Mouse (Mus musculus): ENCODE data around the gene Ppp1r27. TPM values are rescaled to one million over a fixed set of nuclear protein-coding genes. Genes with fewer than 3 reads are reported as not detected.
A peak's percentile ranks its signal among the peaks of the same experiment; 100 is the strongest.
"Not testable (repeated sequence)": the region's sequence is repeated elsewhere in the genome, so short reads cannot be mapped to it uniquely, and the experiment has no call there.

Ppp1r27 gene
- total RNA-seq, 1 experiment from 2014 or later, result not detected

GRCm38 (mm10) chr11:120525959-120526358, 25.0 kb downstream of the Ppp1r27 start:
- peak; percentile 65; the same call in 1 of the 2 replicates for ATAC-seq (ENCODE audit: extremely low read depth, insufficient number of reproducible peaks, low FRiP score, poor library complexity, severe bottlenecking)

GRCm38 (mm10) chr11:120522581-120522980, 28.4 kb downstream of the Ppp1r27 start:
- ATAC-seq (ENCODE audit: extremely low read depth, insufficient number of reproducible peaks, low FRiP score, poor library complexity, severe bottlenecking), result no peak

GRCm38 (mm10) chr11:120520967-120521540, 29.9 kb downstream of the Ppp1r27 start:
- ATAC-seq (ENCODE audit: extremely low read depth, insufficient number of reproducible peaks, low FRiP score, poor library complexity, severe bottlenecking), result no peak

GRCm38 (mm10) chr11:120520498-120520897, 30.4 kb downstream of the Ppp1r27 start:
- no peak for ATAC-seq (ENCODE audit: extremely low read depth, insufficient number of reproducible peaks, low FRiP score, poor library complexity, severe bottlenecking)

- ATAC-seq (ENCODE audit: extremely low read depth, insufficient number of reproducible peaks, low FRiP score, poor library complexity, severe bottlenecking), result no peak
Measured at GRCm38 (mm10) chr11:120519738-120520137, 31.2 kb downstream of the Ppp1r27 start.

GRCm38 (mm10) chr11:120518558-120518957, 32.4 kb downstream of the Ppp1r27 start:
- no peak for ATAC-seq (ENCODE audit: extremely low read depth, insufficient number of reproducible peaks, low FRiP score, poor library complexity, severe bottlenecking)

- ATAC-seq (ENCODE audit: extremely low read depth, insufficient number of reproducible peaks, low FRiP score, poor library complexity, severe bottlenecking), result no peak; the same call in 1 of the 2 replicates
Measured at GRCm38 (mm10) chr11:120518027-120518426, 32.9 kb downstream of the Ppp1r27 start.

- ATAC-seq (ENCODE audit: extremely low read depth, insufficient number of reproducible peaks, low FRiP score, poor library complexity, severe bottlenecking), result no peak
Measured at GRCm38 (mm10) chr11:120517147-120517546, 33.8 kb downstream of the Ppp1r27 start.

- ATAC-seq (ENCODE audit: extremely low read depth, insufficient number of reproducible peaks, low FRiP score, poor library complexity, severe bottlenecking), result peak; percentile 84
Measured at GRCm38 (mm10) chr11:120515611-120516010, 35.3 kb downstream of the Ppp1r27 start.

GRCm38 (mm10) chr11:120514262-120514661, 36.7 kb downstream of the Ppp1r27 start:
- not testable (repeated sequence) for ATAC-seq (ENCODE audit: extremely low read depth, insufficient number of reproducible peaks, low FRiP score, poor library complexity, severe bottlenecking)

GRCm38 (mm10) chr11:120512790-120513453, 38.0 kb downstream of the Ppp1r27 start:
- no peak for ATAC-seq (ENCODE audit: extremely low read depth, insufficient number of reproducible peaks, low FRiP score, poor library complexity, severe bottlenecking)

GRCm38 (mm10) chr11:120510375-120511030, 40.4 kb downstream of the Ppp1r27 start:
- ATAC-seq (ENCODE audit: extremely low read depth, insufficient number of reproducible peaks, low FRiP score, poor library complexity, severe bottlenecking), result no peak

- no peak for ATAC-seq (ENCODE audit: extremely low read depth, insufficient number of reproducible peaks, low FRiP score, poor library complexity, severe bottlenecking)
Measured at GRCm38 (mm10) chr11:120509940-120510339, 41.0 kb downstream of the Ppp1r27 start.

- no peak for ATAC-seq (ENCODE audit: extremely low read depth, insufficient number of reproducible peaks, low FRiP score, poor library complexity, severe bottlenecking)
Measured at GRCm38 (mm10) chr11:120508290-120508870, 42.6 kb downstream of the Ppp1r27 start.

GRCm38 (mm10) chr11:120507611-120508289, 43.2 kb downstream of the Ppp1r27 start:
- no peak for ATAC-seq (ENCODE audit: extremely low read depth, insufficient number of reproducible peaks, low FRiP score, poor library complexity, severe bottlenecking)

- no peak for ATAC-seq (ENCODE audit: extremely low read depth, insufficient number of reproducible peaks, low FRiP score, poor library complexity, severe bottlenecking)
Measured at GRCm38 (mm10) chr11:120506899-120507298, 44.0 kb downstream of the Ppp1r27 start.

- no peak for ATAC-seq (ENCODE audit: extremely low read depth, insufficient number of reproducible peaks, low FRiP score, poor library complexity, severe bottlenecking)
Measured at GRCm38 (mm10) chr11:120505661-120506060, 45.3 kb downstream of the Ppp1r27 start.

- ATAC-seq (ENCODE audit: extremely low read depth, insufficient number of reproducible peaks, low FRiP score, poor library complexity, severe bottlenecking), result no peak
Measured at GRCm38 (mm10) chr11:120501701-120502100, 49.2 kb downstream of the Ppp1r27 start.

- ATAC-seq (ENCODE audit: extremely low read depth, insufficient number of reproducible peaks, low FRiP score, poor library complexity, severe bottlenecking), result no peak
Measured at GRCm38 (mm10) chr11:120501018-120501417, 49.9 kb downstream of the Ppp1r27 start.

All from neutrophil, adult 5-6 weeks (primary cell).